In genomic region chr17:14846880-14847279, GRCm38 (mm10) we compare ENCODE assay signal across 15 mouse cellular contexts.
DNase-seq lines count a peak whose midpoint lies in the region; ATAC-seq lines count a peak whose summit lies in the region.
"Had no signal": no experiment of that assay in that cellular context is flagged by ENCODE, and none has a peak within 500 bp of the region (broad histone marks: within the 10 kb centered on the region; RNA-seq: fewer than 3 reads in every experiment).

No protein-coding gene starts in this region.

- no peak for ATAC-seq in heart, embryonic 11.5 days (replicated peaks; ENCODE audit: insufficient number of reproducible peaks, low FRiP score, low TSS enrichment)
- ATAC-seq: forebrain, embryonic 13.5 days; hindbrain, postnatal 0 days; midbrain, embryonic 13.5 days had no signal

- intact Hi-C loops in heart, postnatal 10 days (cut with DNase I), result no loop called here

- H3K4me2 ChIP-seq in heart, embryonic 11.5 days, result no peak overlapping the region
- H3K4me2 ChIP-seq: embryonic facial prominence, embryonic 12.5 days; forebrain, embryonic 13.5 days; midbrain, embryonic 13.5 days had no signal

- no peaks in the 10 kb centered on the region for H3K4me1 ChIP-seq in heart, embryonic 11.5 days (ENCODE audit: control insufficient read depth, insufficient read depth, low read length)
- H3K4me1 ChIP-seq: embryonic facial prominence, embryonic 12.5 days; forebrain, embryonic 13.5 days; midbrain, embryonic 13.5 days had no signal

- H3K36me3 ChIP-seq in heart, embryonic 11.5 days (ENCODE audit: control insufficient read depth, insufficient read depth, low read length), result no peaks in the 10 kb centered on the region
- H3K36me3 ChIP-seq: embryonic facial prominence, embryonic 12.5 days; midbrain, embryonic 13.5 days had no signal

- no peak overlapping the region for H3K9ac ChIP-seq in heart, embryonic 11.5 days (ENCODE audit: low read depth, low read length)
- H3K9ac ChIP-seq: embryonic facial prominence, embryonic 12.5 days; forebrain, embryonic 13.5 days; midbrain, embryonic 13.5 days had no signal

- WGBS in heart, embryonic 11.5 days (ENCODE audit: insufficient replicate concordance), result 56% methylated on average over 5 of the region's 5 CpGs

- DNase-seq in heart, adult 9 months (ENCODE audit: low spot score in 2 of 2), result peak; percentile 14 to 38
- DNase-seq in 3134 (ENCODE audit: extremely low read depth, insufficient read length, low spot score), result peak; percentile 61
- DNase-seq in adipocyte (ENCODE audit: low spot score), result peak; percentile 15
- DNase-seq in heart, postnatal 10 days, result peak; percentile 13 to 30
- DNase-seq in frontal cortex, postnatal 10 days (ENCODE audit: low spot score in 2 of 2), result no peak
- DNase-seq in thymus, postnatal 25 days, result no peak
- DNase-seq in liver, result no peak
- DNase-seq: cerebellum, adult 9-11 months; left cerebral cortex, postnatal 4 days; thymus, postnatal 14 days had no signal

- H3K27me3 ChIP-seq in heart, embryonic 11.5 days (ENCODE audit: control insufficient read depth, insufficient read depth, low read length), result no peaks in the 10 kb centered on the region
- H3K27me3 ChIP-seq: embryonic facial prominence, embryonic 12.5 days; forebrain, embryonic 13.5 days; midbrain, embryonic 13.5 days had no signal

- H3K27ac ChIP-seq in heart, embryonic 11.5 days (ENCODE audit: low read depth, low read length), result no peak overlapping the region
- H3K27ac ChIP-seq: embryonic facial prominence, embryonic 12.5 days; forebrain, embryonic 13.5 days; hindbrain, postnatal 0 days; midbrain, embryonic 13.5 days had no signal

- no peaks in the 10 kb centered on the region for H3K9me3 ChIP-seq in heart, embryonic 11.5 days (replicated peaks; ENCODE audit: control insufficient read depth, low read length)
- H3K9me3 ChIP-seq: embryonic facial prominence, embryonic 12.5 days; forebrain, embryonic 13.5 days; midbrain, embryonic 13.5 days had no signal

- H3K4me3 ChIP-seq in heart, embryonic 11.5 days (ENCODE audit: low read depth, low read length), result no peak overlapping the region
- H3K4me3 ChIP-seq: embryonic facial prominence, embryonic 12.5 days; forebrain, embryonic 13.5 days; midbrain, embryonic 13.5 days had no signal

Comparison
In these comparisons a context has a peak if more than half of its experiments do, and no peak if none do; other contexts are left out.
1. DNase-seq: peak in heart, adult 9 months (2 of 2), 3134 (single experiment), adipocyte (single experiment) and heart, postnatal 10 days (2 of 2); none in frontal cortex, postnatal 10 days (0 of 2), thymus, postnatal 25 days (single experiment) and liver (single experiment).